Mouse (Mus musculus) layer of hippocampus, postnatal 36 days (tissue): ENCODE measurements at regions not wholly inside any gene's neighbourhood (a gene's known extent, or its start where the extent isn't known, plus 50 kb on each side); places are given as distances from the start of the nearest gene placed in this dataset.
"Not testable (repeated sequence)": the region's sequence is repeated elsewhere in the genome, so short reads cannot be mapped to it uniquely, and the experiment has no call there.

Source experiments
- DNase-seq, 2 experiments: peaks; one replicate each; pipeline ENCODE4 v3.0.0; 2022

DNA sequence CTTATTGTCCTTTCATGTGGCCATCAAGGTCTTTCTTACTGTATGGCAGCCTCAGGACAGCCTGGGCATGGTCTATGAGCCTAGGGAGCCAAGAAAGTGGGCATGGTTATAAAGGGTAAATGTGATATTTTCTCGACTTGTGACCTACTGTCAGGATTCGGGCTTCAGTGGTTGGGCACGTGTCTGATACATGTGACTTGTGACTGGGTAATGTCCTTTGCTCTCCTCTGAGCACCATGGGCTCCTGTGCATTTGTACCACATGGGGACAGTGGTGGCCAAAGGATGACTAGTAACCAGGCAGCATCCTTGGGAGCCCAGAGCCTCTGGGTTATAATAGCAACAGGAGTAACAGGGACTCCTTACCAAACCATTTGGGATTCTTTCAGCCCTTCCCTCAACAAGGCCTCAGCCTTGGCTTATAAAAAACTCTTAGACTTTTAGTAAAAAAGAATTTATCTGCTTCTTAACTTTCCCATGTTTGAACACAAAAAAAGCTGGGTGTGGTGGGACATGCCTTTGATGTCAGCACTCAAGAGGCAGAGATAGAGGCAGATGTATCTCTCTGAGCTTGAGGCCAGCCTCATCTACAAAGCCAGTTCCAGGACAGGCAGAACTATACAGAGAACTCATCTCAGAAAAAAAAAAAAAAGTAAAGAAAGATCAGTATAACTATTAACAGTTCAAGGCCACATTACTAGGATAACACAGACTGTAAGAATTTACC is 56.7 kb upstream of the Klf13 start:
- no peak for DNase-seq

DNA sequence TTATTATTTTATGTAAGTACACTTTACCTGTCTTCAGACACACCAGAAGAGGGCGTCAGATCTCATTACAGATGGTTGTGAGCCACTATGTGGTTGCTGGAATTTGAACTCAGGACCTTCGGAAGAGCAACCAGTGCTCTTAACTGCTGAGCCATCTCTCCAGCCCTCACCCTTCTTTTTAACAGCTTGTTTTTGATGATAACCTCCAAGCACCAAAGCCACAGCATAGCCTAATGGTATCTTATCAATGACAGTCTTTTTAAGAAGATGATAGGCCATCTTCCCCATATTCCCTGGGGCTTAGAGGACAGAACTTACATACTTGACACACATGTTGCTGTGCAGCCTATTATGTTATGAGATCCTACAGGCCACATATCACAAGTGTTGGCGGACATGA is 56.1 kb upstream of the Klf13 start:
- not testable (repeated sequence) for DNase-seq

DNA sequence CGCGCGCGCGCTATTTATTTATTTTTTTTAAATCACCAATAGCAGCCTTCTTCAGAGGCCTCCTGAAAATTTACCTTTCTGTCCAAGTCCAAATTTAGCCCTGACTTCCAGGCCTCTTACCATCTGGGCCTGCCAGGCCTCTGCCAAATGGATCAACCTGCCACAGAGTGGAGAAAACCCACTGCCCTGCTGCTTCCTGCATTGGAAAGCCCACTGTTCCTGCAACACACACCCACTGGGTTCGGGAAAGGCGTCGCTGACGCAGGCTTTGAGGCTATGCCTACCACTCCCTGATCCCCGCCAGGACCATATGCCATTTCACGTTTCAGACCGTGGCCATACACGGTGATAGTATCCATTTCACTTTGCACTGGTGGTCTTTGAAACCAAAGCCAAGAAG is 53.4 kb upstream of the Klf13 start:
- no peak for DNase-seq

DNA sequence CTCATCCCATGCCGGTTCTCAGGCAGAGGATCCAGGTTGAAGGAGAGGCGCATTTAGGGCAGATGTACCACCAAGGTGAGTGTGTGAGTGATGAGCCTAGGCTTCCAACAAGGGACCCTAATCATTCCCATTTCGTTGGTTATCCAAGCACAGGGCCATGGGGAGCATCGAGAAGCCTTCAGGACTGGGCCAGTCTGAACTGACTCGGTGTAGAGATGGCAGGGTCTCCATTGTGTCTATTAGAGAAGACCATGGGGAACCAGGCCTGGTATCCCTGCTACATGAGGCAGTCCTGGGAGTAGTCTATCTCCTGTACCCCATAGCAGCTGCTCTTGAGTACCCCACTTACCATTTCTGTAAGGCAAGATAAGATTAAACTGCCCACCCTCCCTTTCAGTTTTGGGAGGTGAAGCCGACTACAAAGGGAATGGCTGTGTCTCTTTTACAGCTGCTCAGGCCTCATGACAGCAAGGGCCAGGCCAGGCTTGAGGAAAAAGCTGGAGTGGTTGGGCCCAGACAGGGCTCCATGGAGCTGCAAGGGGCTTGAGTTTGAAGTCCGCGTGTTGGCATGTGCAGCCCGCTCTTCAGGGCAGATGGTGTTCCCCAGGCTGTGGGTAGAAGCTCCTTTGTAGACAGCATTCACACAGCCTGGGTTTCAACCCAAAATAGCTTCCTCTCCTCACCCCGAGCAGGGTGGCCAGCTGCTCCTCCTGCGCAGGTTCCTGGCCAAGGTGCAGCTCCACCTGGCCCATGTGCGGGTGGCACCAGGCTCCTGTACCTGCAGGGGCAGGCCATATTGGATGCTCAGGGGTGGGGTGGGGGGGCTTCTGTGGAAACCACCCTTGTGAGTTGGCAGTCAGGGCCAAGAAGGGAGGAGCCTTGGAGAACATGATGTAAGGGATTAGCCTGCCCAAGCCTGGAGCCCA is 52.6 kb upstream of the Klf13 start:
- DNase-seq, result peak; percentile 55 to 57

DNA sequence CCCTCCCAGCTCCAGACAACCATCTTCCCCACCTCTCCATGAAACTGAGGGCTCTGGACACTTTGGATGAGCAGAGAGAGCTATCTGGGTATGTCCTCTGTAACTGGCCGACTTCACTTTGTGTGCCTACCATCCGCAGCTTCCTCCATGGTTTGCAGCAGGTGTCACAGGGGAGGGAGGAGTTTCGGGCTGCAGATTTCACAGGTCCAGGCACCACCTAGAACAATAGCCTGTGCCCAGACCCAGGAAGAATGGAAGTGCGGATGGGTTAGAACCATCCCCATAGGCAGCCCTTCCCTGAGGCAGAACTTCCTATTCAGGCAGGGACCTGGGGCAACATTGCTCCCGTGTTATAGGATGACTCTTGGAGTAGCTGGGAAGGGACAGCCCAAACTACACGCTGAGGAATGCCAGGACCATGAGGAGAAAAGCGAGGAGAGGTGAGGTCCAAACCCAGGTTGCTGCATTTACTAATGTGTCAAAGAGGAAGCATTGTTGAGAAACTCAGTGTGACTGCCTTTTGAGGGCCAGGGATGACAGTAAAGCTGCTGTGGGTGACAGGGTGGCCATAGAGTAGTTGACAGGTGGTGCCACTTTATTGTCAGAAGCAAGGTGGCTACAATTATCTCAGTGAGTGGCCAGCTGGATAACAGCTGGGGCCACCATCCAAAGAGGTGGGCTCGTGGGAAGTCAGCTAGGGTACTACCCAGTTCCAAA is 51.8 kb upstream of the Klf13 start:
- DNase-seq, result no peak

DNA sequence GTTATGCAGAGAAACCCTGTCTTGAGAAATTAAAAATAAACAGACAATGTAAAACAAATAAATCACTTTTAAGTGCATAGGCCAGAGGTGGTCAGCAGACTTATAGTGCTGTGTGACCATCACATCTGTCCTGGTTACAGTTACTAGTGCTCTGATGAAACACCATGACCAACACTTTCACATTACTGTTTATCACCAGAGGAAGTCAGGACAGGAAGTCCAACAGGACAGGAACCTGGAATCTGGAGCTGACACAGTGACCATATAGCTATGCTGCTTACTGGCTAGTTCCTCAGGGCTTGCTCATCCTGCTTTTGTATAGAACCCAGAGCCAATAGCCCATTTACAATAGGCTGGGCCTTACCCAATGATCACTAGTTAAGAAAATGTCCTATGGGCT is 51.0 kb upstream of the Klf13 start:
- no peak for DNase-seq
